Mouse (Mus musculus) kidney, embryonic 16.5 days (tissue): Measurements from ENCODE around the gene Olfr750. TPM values are rescaled to one million over a fixed set of nuclear protein-coding genes. Genes with fewer than 3 reads are reported as not detected.
A peak's percentile ranks its signal among the peaks of the same experiment; 100 is the strongest.
"Not testable (repeated sequence)": the region's sequence is repeated elsewhere in the genome, so short reads cannot be mapped to it uniquely, and the experiment has no call there.

ENCODE experiments used
- ATAC-seq: fragments of 200-750 bp; cut with Nextera tagmentation; 2 replicates; pipeline ENCODE4 v1.8.0; 2017; ENCODE audit warnings: moderate TSS enrichment; ENCODE audit not compliant: low FRiP score, low TSS enrichment
- H3K27ac ChIP-seq: fragments of 300-500 bp; sonication (generic); 2 replicates; pipeline ENCODE4 v1.5.1; 2014; ENCODE audit warnings: low read length
- H3K27me3 ChIP-seq: fragments of 300-500 bp; sonication (generic); 2 replicates; pipeline ENCODE4 v1.6.1; 2014; ENCODE audit warnings: low read length, control low read depth, mixed read lengths; ENCODE audit not compliant: insufficient read depth
- H3K36me3 ChIP-seq: fragments of 300-500 bp; sonication (generic); 2 replicates; pipeline ENCODE4 v1.6.1; 2014; ENCODE audit warnings: low read length, control low read depth, mixed read lengths; ENCODE audit not compliant: insufficient read depth
- H3K4me1 ChIP-seq: fragments of 300-500 bp; sonication (generic); 2 replicates; pipeline ENCODE4 v1.6.1; 2014; ENCODE audit warnings: low read length, control low read depth, mixed read lengths; ENCODE audit not compliant: insufficient read depth
- H3K4me2 ChIP-seq: fragments of 300-500 bp; sonication (generic); replicated peaks from 2 replicates; pipeline ENCODE4 v1.6.1; 2014; ENCODE audit warnings: low read depth, low read length
- H3K4me3 ChIP-seq: fragments of 300-500 bp; sonication (generic); 2 replicates; pipeline ENCODE4 v1.5.1; 2014; ENCODE audit warnings: mild to moderate bottlenecking, low read length
- H3K9ac ChIP-seq: fragments of 300-500 bp; sonication (generic); replicated peaks from 2 replicates; pipeline ENCODE4 v1.6.1; 2014; ENCODE audit warnings: low read length
- H3K9me3 ChIP-seq: fragments of 300-500 bp; sonication (generic); 2 replicates; pipeline ENCODE4 v1.6.1; 2016; ENCODE audit warnings: low read length, control low read depth
- WGBS: fragments of 180-500 bp; shearing (Covaris S2); extraction: QIAGEN DNeasy Blood & Tissue Kit; methylation state at CpG from one replicate; pipeline ENCODE4 v1.1.7; 2014; 5-methylcytosine and 5-hydroxymethylcytosine counted together
- polyA plus RNA-seq: library from polyadenylated mRNA; unstranded; fragments of >200 nt; fragmentation: Nextera tagmentation; extraction: Ambion mirVana; gene quantifications from 2 replicates; pipeline ENCODE4 v1.2.1, GENCODE M21; 2015

Gene Olfr750
- polyA plus RNA-seq, 1 experiment from 2014 or later: not detected

GRCm38 (mm10) chr14:51098300-51098699 lies 24.1 kb upstream of the Olfr750 start:
- not testable (repeated sequence) for H3K4me3 ChIP-seq, H3K9ac ChIP-seq, H3K27me3 ChIP-seq, H3K27ac ChIP-seq, H3K4me1 ChIP-seq, H3K36me3 ChIP-seq, H3K9me3 ChIP-seq, H3K4me2 ChIP-seq
- ATAC-seq: 0 out of 2 replicates have a peak, but pooled peaks have one; percentile 46
- 29% methylated on average over 1 of the region's 1 CpGs for WGBS

GRCm38 (mm10) chr14:51095736-51096524 lies 21.7 kb upstream of the Olfr750 start:
- Histone ChIP-seq H3K4me2 (no peak overlapping the region), H3K4me3 (no peak overlapping the region), H3K36me3 (no peaks in the 10 kb centered on the region), H3K27ac (peak overlapping the region; percentile 8; the same call in 1 of the 2 replicates), H3K4me1 (peaks cover 10% of the 10 kb centered on the region), H3K9me3 (no peaks in the 10 kb centered on the region), H3K9ac (no peak overlapping the region), H3K27me3 (no peaks in the 10 kb centered on the region)
- 43% methylated on average over 9 of the region's 9 CpGs for WGBS
- ATAC-seq: no peak; the same call in 1 of the 2 replicates

GRCm38 (mm10) chr14:51094921-51095320 lies 20.7 kb upstream of the Olfr750 start:
- no peak overlapping the region for H3K9ac ChIP-seq
- no peaks in the 10 kb centered on the region for H3K36me3 ChIP-seq
- 89% methylated on average over 8 of the region's 9 CpGs for WGBS
- H3K9me3 ChIP-seq: no peaks in the 10 kb centered on the region
- H3K27me3 ChIP-seq: no peaks in the 10 kb centered on the region
- no peak for ATAC-seq
- peaks cover 10% of the 10 kb centered on the region for H3K4me1 ChIP-seq
- H3K4me3 ChIP-seq: no peak overlapping the region
- no peak overlapping the region for H3K27ac ChIP-seq
- no peak overlapping the region for H3K4me2 ChIP-seq

- H3K36me3 ChIP-seq: no peaks in the 10 kb centered on the region
- H3K9me3 ChIP-seq: no peaks in the 10 kb centered on the region
- no peak for ATAC-seq
- H3K4me3 ChIP-seq: no peak overlapping the region
- peaks cover 10% of the 10 kb centered on the region for H3K4me1 ChIP-seq
- no peak overlapping the region for H3K9ac ChIP-seq
- H3K4me2 ChIP-seq: no peak overlapping the region
- no peak overlapping the region for H3K27ac ChIP-seq
- 77% methylated on average over 5 of the region's 5 CpGs for WGBS
- no peaks in the 10 kb centered on the region for H3K27me3 ChIP-seq
Observed at GRCm38 (mm10) chr14:51094096-51094875, 20.1 kb upstream of the Olfr750 start.

- no peak for ATAC-seq
Observed at GRCm38 (mm10) chr14:51093496-51093895, 19.3 kb upstream of the Olfr750 start.

GRCm38 (mm10) chr14:51092073-51092620 lies 17.9 kb upstream of the Olfr750 start:
- peaks cover 13% of the 10 kb centered on the region for H3K4me1 ChIP-seq
- no peaks in the 10 kb centered on the region for H3K9me3 ChIP-seq
- no peak overlapping the region for H3K27ac ChIP-seq
- H3K4me3 ChIP-seq: peak overlapping the region; percentile 89
- 51% methylated on average over 8 of the region's 8 CpGs for WGBS
- peak overlapping the region; percentile 80 for H3K4me2 ChIP-seq
- H3K27me3 ChIP-seq: no peaks in the 10 kb centered on the region
- no peaks in the 10 kb centered on the region for H3K36me3 ChIP-seq
- H3K9ac ChIP-seq: no peak overlapping the region
- ATAC-seq: no peak

More at GRCm38 (mm10) chr14:51093496-51093895, 19.3 kb upstream of the Olfr750 start:
- no peaks in the 10 kb centered on the region for H3K27me3 ChIP-seq
- H3K4me3 ChIP-seq: no peak overlapping the region
- H3K4me1 ChIP-seq: peaks cover 10% of the 10 kb centered on the region
- no peaks in the 10 kb centered on the region for H3K9me3 ChIP-seq
- 20% methylated on average over 3 of the region's 3 CpGs for WGBS
- H3K4me2 ChIP-seq: no peak overlapping the region
- no peaks in the 10 kb centered on the region for H3K36me3 ChIP-seq
- no peak overlapping the region for H3K9ac ChIP-seq
- H3K27ac ChIP-seq: no peak overlapping the region

DNA sequence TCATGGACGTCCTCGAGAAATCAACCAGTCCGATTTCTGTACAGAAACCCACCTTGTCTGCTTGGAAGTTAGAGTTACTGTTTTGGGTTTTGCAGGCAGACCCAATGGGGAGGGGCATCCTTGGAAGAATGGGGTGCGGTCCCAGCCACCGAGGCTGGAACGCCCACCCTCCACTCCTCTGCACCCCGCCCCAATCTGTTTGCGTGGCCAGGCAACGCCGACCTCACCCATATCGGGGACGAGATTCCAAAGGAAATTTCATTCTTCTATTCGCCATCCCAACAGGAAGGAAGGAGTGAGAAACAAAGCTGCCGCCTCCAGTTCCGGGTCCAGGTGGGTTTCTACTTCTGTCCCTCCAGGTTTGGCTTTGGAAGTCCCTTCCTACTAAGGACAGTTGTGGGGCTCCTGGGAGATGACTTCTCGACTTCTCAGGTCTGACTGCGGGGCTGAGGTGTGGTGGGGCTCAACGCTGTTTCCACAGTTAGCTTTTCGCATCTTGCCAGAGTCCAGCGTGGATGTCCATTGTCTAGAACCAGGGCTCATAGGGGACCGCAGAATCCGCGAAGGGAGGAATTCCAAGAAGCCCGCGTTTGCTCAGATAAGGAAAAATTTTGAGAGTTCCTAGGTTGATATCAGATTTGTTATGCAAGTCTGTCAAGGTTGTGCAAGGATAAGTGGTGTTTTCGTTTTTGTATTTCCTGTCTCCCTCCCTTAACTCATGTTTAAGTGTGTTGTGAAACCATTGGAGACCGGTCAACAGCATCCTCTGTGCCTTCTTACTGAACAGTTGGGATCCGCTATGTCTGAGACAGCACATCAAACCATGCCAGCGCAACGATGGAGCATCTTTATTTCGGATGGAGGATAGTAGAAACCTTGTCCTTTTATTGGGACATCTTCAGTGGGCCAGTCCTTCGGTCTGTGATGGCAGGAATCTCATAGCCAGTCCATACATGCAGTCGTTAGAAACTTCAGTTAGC lies 17.0 kb upstream of the Olfr750 start, which contains the start of the genes Rnase4 and Ang:
Gene Rnase4, plus strand, starts transcription at position 157 of the 980 bp plus-strand sequence.
Gene Ang, plus strand, starts transcription at position 230 of the 980 bp plus-strand sequence.
- Histone ChIP-seq H3K4me1 (peaks cover 13% of the 10 kb centered on the region), H3K27ac (peak within 1 kb of the TSS; percentile 93), H3K9me3 (no peaks in the 10 kb centered on the region), H3K4me3 (peak within 1 kb of the TSS; percentile 89), H3K4me2 (peak within 1 kb of the TSS; percentile 80), H3K36me3 (no peaks in the 10 kb centered on the region), H3K27me3 (no peaks in the 10 kb centered on the region), H3K9ac (peak within 1 kb of the TSS; percentile 79)
- 6% methylated on average over 33 of the region's 33 CpGs for WGBS
- peak; percentile 10; the same call in 1 of the 2 replicates for ATAC-seq

- H3K27ac ChIP-seq: peak overlapping the region; percentile 93
- peaks cover 8% of the 10 kb centered on the region for H3K4me1 ChIP-seq
- ATAC-seq: peak; percentile 49; the same call in 1 of the 2 replicates
- H3K27me3 ChIP-seq: no peaks in the 10 kb centered on the region
- H3K4me3 ChIP-seq: peak overlapping the region; percentile 89
- under 1% methylated on average over 27 of the region's 27 CpGs for WGBS
- H3K36me3 ChIP-seq: no peaks in the 10 kb centered on the region
- no peaks in the 10 kb centered on the region for H3K9me3 ChIP-seq
- peak overlapping the region; percentile 79 for H3K9ac ChIP-seq
- peak overlapping the region; percentile 80 for H3K4me2 ChIP-seq
Observed at GRCm38 (mm10) chr14:51090077-51090781, 16.0 kb upstream of the Olfr750 start.
